Mouse (Mus musculus) midbrain, embryonic 13.5 days (tissue): ENCODE measurements around the gene Trim9. TPM values are rescaled to one million over a fixed set of nuclear protein-coding genes. Genes with fewer than 3 reads are reported as not detected.

Source experiments
- polyA plus RNA-seq: library from polyadenylated mRNA; unstranded; fragments of >200 nt; fragmentation: Nextera tagmentation; extraction: Ambion mirVana; gene quantifications from 2 replicates; pipeline ENCODE4 v1.2.1, GENCODE M21; 2015

Gene Trim9
- polyA plus RNA-seq, 1 experiment from 2014 or later: 61.8 TPM

Other genes starting within 250 kb of the Trim9 start
- 14.9 and 16.6 TPM in 2 replicates for gene Nin, start 233.9 kb downstream of the Trim9 start, polyA plus RNA-seq
- gene Abhd12b, start 193.5 kb downstream of the Trim9 start, polyA plus RNA-seq: 0.34 and 0.45 TPM in 2 replicates
- 5.4 and 8.2 TPM in 2 replicates for gene Pygl, start 116.1 kb downstream of the Trim9 start, polyA plus RNA-seq
- 139 and 152 TPM in 2 replicates for gene Tmx1, start 105.5 kb upstream of the Trim9 start, polyA plus RNA-seq